Mouse (Mus musculus) layer of hippocampus, adult 2 months (tissue): ENCODE measurements at regions not wholly inside any gene's neighbourhood (a gene's known extent, or its start where the extent isn't known, plus 50 kb on each side); places are given as distances from the start of the nearest gene placed in this dataset.

ENCODE experiments used
- DNase-seq, 2 experiments: peaks; one replicate each; pipeline ENCODE4 v3.0.0; 2022; ENCODE audit warnings: low spot score in 2 of 2
- H3K27ac ChIP-seq: fragments of 200-600 bp; 2 replicates; pipeline ENCODE4 v1.8.1; 2022
- H3K4me3 ChIP-seq: fragments of 200-600 bp; 2 replicates; pipeline ENCODE4 v1.8.1; 2022; ENCODE audit warnings: mild to moderate bottlenecking
- CTCF ChIP-seq: fragments of 200-600 bp; conservative IDR thresholded peaks from 2 replicates; pipeline ENCODE4 v1.8.1; 2022; ENCODE audit warnings: antibody characterized with exemption, mild to moderate bottlenecking, moderate library complexity

GRCm38 (mm10) chr8:100206557-100207349, 790.5 kb upstream of the Cdh8 start:
- DNase-seq: no peak
- TF ChIP-seq CTCF: no peak
- Histone ChIP-seq H3K27ac (peak overlapping the region; percentile 70; the same call in 1 of the 2 replicates), H3K4me3 (no peak overlapping the region)

- Histone ChIP-seq H3K4me3 (no peak overlapping the region), H3K27ac (no peak overlapping the region)
- no peak for TF ChIP-seq CTCF
- DNase-seq: no peak
Observed at GRCm38 (mm10) chr8:100193228-100193627, 777.0 kb upstream of the Cdh8 start.

- DNase-seq: no peak
- H3K27ac ChIP-seq: no peak overlapping the region
- no peak for TF ChIP-seq CTCF
Observed at GRCm38 (mm10) chr8:100190698-100191097, 774.4 kb upstream of the Cdh8 start.

GRCm38 (mm10) chr8:100187976-100188375, 771.7 kb upstream of the Cdh8 start:
- no peak for TF ChIP-seq CTCF
- no peak for DNase-seq
- H3K4me3 ChIP-seq: no peak overlapping the region
- H3K27ac ChIP-seq: no peak overlapping the region

More at GRCm38 (mm10) chr8:100190698-100191097, 774.4 kb upstream of the Cdh8 start:
- H3K4me3 ChIP-seq: no peak overlapping the region

GRCm38 (mm10) chr8:100176502-100176901, 760.2 kb upstream of the Cdh8 start:
- Histone ChIP-seq H3K4me3 (no peak overlapping the region), H3K27ac (no peak overlapping the region)
- TF ChIP-seq CTCF: no peak
- DNase-seq: no peak

- Histone ChIP-seq H3K4me3 (no peak overlapping the region), H3K27ac (no peak overlapping the region)
- DNase-seq: peak in 1 of 2 experiments; percentile 3
- TF ChIP-seq CTCF: no peak
Observed at GRCm38 (mm10) chr8:100145411-100145810, 729.1 kb upstream of the Cdh8 start.

- DNase-seq: no peak
- H3K4me3 ChIP-seq: no peak overlapping the region
- no peak overlapping the region for H3K27ac ChIP-seq
- no peak for TF ChIP-seq CTCF
Observed at GRCm38 (mm10) chr8:100144124-100144680, 727.9 kb upstream of the Cdh8 start.

- DNase-seq: no peak
- H3K4me3 ChIP-seq: no peak overlapping the region
- no peak for TF ChIP-seq CTCF
- H3K27ac ChIP-seq: no peak overlapping the region
Observed at GRCm38 (mm10) chr8:100104412-100105365, 688.4 kb upstream of the Cdh8 start.

GRCm38 (mm10) chr8:100101957-100102356, 685.7 kb upstream of the Cdh8 start:
- Histone ChIP-seq H3K4me3 (no peak overlapping the region), H3K27ac (no peak overlapping the region)
- no peak for TF ChIP-seq CTCF
- DNase-seq: peak in 1 of 2 experiments; percentile 8

- TF ChIP-seq CTCF: no peak
- no peak overlapping the region; the same call in 1 of the 2 replicates for H3K27ac ChIP-seq
- H3K4me3 ChIP-seq: no peak overlapping the region
- peak in 1 of 2 experiments; percentile 16 for DNase-seq
Observed at GRCm38 (mm10) chr8:100072059-100072729, 655.9 kb upstream of the Cdh8 start.

- Histone ChIP-seq H3K4me3 (no peak overlapping the region), H3K27ac (no peak overlapping the region)
- DNase-seq: no peak
- no peak for TF ChIP-seq CTCF
Observed at GRCm38 (mm10) chr8:100069761-100070160, 653.5 kb upstream of the Cdh8 start.

- H3K27ac ChIP-seq: no peak overlapping the region
Observed at GRCm38 (mm10) chr8:100038931-100039330, 622.7 kb upstream of the Cdh8 start.

More at GRCm38 (mm10) chr8:100038931-100039330, 622.7 kb upstream of the Cdh8 start:
- no peak for TF ChIP-seq CTCF
- DNase-seq: peak; percentile 4 to 25
- no peak overlapping the region for H3K4me3 ChIP-seq
